8 mouse cellular contexts compared by ENCODE assay signal in genomic region chr6:71989647-71990351, GRCm38 (mm10).
DNase-seq lines count a peak whose midpoint lies in the region; ATAC-seq lines count a peak whose summit lies in the region.

No protein-coding gene starts in this region.

- H3K27me3 ChIP-seq in hindbrain, embryonic 10.5 days (ENCODE audit: insufficient read depth, poor library complexity, severe bottlenecking) = no peaks in the 10 kb centered on the region

- no peaks in the 10 kb centered on the region for H3K36me3 ChIP-seq in hindbrain, embryonic 10.5 days

- DNase-seq in kidney, adult 11 months = peak; percentile 15
- no peak for DNase-seq in kidney, postnatal 25 days
- peak; percentile 80 for DNase-seq in embryo, embryonic 10 days (ENCODE audit: low spot score)
- DNase-seq in hindbrain, embryonic 10.5 days (ENCODE audit: low spot score) = peak; percentile 72
- peak; percentile 52 for DNase-seq in lung, postnatal 10 days
- DNase-seq in natural killer cell, adult 2 months (ENCODE audit: low spot score in 2 of 2) = no peak

- H3K9me3 ChIP-seq in hindbrain, embryonic 10.5 days = no peaks in the 10 kb centered on the region

- no peak overlapping the region for H3K4me3 ChIP-seq in hindbrain, embryonic 10.5 days

- peak overlapping the region; percentile 74 for H3K27ac ChIP-seq in hindbrain, embryonic 10.5 days

- H3K4me1 ChIP-seq in hindbrain, embryonic 10.5 days (replicated peaks) = peaks cover 38% of the 10 kb centered on the region

- no peak for ATAC-seq in inflammation-experienced regulatory T-cells, adult 6 months
- ATAC-seq in megakaryocyte-erythroid progenitor cell, adult 5-6 weeks (replicated peaks; ENCODE audit: low FRiP score, low TSS enrichment, poor library complexity, severe bottlenecking) = no peak

- 42% methylated on average over 8 of the region's 8 CpGs for WGBS in hindbrain, embryonic 10.5 days

Comparison
In these comparisons a context has a peak if more than half of its experiments do, and no peak if none do; other contexts are left out.
1. DNase-seq: peak in kidney, adult 11 months (single experiment), embryo, embryonic 10 days (single experiment), hindbrain, embryonic 10.5 days (single experiment) and lung, postnatal 10 days (single experiment); none in kidney, postnatal 25 days (0 of 2) and natural killer cell, adult 2 months (0 of 2).